Mouse (Mus musculus): ENCODE measurements around the gene Erbb3.
A peak's percentile ranks its signal among the peaks of the same experiment; 100 is the strongest.
"Not testable (repeated sequence)": the region's sequence is repeated elsewhere in the genome, so short reads cannot be mapped to it uniquely, and the experiment has no call there.

Gene Erbb3

DNA sequence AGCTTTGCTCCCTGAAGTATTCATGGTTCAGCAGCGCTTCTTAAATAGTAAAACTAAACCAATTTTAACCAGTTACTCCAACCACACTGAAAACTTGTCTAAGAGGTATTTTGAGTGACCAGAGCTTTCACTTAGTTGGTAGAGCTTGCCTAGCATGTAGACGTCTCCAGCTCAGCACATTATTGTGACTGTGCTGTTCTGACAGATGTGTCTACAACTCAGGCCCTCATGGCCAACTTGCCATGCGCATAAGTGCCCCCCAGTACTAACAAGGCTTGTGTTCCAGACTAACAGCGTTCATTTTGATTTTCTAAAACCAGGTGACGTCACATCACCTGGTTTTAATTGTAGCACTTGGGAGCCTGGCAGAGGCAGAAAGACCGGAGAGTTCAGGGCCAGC lies 32.5 kb downstream of the Erbb3 start:
- ATAC-seq (ENCODE audit: low TSS enrichment): no peak

DNA sequence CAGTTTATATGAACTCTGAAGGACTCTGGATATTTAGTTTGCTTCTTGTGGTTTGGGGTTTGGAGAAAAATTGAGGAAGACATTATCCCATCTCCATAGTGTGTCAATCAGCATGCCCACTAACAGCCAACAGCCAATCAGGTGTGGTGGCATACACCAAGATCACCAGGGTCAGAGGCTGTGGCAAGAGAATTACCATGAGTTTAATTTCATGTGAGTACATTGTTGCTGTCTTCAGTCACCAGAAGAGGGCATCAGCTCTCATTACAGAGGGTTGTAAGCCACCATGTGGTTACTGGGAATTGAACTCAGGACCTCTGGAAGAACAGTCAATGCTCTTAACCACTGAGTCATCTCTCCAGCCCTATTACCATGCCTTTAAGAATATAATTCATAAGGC lies 33.2 kb downstream of the Erbb3 start:
- no peak for ATAC-seq (ENCODE audit: low TSS enrichment)

DNA sequence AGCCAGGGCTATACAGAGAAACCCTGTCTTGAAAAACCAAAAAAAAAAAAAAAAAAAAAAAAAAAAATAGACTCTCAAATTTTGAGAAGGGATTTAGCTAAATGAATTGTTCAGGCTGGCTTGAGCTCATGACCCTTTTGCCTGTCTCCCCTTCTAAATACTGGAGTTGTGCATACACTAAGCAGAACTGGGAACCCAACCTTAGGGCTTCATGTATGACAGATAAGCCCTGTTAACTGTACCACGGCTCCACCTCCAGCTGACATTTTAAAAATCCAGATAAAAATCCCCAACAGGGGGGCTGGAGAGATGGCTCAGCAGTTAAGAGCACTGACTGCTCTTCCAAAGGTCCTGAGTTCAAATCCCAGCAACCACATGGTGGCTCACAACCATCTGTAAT lies 33.9 kb downstream of the Erbb3 start:
- not testable (repeated sequence) for ATAC-seq (ENCODE audit: low TSS enrichment)

DNA sequence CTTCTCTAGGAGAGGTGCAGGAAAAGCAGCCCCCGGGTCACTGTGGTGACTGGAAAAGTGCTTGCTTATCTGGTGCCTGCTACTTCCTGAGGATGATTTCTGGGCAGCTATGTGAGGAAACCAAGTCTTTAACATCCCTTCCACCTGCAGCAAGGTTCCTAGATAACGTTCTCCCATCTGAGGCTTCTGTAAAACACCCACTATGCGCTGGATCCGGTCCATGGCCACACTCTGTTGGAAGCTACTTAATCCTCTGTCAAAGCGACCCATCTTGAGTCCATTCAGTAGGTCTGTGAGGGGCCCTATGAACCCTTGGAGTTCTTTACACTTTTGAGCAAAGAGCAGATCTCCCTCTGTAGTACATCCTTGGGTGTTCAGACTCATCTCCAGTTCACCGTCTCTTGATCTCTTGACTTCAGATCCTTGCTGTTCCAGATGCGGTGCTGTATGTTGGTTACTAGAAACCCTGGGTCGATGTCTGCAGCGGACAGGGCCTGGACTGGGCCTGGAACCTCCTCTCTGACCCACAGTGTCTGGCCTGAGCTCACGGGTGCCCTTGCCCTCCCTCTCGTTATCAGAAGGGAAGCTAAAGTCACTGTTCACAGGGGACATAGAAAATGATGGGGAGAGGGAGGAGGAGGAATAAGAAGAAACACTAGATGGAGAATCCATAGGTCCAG lies 39.2 kb downstream of the Erbb3 start:
- ATAC-seq (ENCODE audit: low TSS enrichment): not testable (repeated sequence)

DNA sequence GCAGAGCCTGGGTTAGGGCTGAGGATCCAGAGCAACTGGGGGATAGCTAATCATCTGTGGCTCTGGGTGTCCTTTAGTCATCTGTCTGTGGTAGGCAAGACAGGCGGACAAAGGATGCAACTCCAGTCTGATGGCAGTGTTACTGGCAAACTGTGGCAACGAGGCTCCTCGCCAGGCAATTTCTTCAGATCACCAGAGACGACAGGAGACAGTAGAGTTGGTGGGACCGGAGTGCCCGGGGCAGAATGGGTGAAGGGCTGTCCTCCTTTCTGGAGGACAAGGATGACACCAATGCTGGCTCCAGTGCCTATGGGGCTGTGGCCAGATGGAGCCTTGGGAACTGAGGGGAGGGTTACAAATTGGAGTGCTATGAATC lies 39.8 kb downstream of the Erbb3 start:
- ATAC-seq (ENCODE audit: low TSS enrichment): not testable (repeated sequence)

DNA sequence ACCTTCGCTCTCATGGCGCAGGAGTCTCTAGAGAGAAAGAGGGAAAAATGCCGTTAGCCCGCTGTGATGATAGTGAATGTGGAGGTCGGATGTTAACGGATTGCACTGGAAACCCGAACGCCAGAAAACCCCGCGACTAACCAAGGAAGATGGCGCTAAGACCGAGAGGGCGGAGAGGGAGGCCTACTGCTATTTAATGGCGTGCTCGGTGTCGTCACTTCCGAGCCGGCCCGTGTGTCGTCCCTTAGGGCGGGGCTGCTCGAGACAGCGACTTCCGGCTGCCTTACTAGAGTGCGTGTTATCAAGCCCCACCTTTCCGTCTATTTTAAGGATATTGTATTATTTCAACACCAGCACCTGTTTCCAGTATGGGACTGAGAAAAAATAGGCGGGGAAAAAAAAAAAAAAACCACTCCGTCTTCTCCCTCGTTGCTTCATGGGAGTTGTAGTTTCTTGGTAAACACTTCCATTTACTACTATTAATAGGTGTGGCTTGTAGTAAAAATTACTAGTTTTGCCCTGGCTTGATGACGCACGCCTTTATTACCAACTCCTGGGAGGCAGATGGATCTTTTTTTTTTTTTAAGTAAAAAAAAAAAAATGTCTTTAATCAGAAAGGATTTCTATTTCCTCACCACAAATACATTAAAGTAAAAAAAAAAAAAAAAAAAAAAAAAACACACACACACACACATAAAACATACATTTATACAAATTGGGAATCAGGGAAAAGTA lies 40.3 kb downstream of the Erbb3 start, which contains the start of gene Rpl41:
Rpl41 (minus strand) TSS at position 359 of the 735 bp plus-strand sequence.
- peak; percentile 80 for ATAC-seq (ENCODE audit: low TSS enrichment)

DNA sequence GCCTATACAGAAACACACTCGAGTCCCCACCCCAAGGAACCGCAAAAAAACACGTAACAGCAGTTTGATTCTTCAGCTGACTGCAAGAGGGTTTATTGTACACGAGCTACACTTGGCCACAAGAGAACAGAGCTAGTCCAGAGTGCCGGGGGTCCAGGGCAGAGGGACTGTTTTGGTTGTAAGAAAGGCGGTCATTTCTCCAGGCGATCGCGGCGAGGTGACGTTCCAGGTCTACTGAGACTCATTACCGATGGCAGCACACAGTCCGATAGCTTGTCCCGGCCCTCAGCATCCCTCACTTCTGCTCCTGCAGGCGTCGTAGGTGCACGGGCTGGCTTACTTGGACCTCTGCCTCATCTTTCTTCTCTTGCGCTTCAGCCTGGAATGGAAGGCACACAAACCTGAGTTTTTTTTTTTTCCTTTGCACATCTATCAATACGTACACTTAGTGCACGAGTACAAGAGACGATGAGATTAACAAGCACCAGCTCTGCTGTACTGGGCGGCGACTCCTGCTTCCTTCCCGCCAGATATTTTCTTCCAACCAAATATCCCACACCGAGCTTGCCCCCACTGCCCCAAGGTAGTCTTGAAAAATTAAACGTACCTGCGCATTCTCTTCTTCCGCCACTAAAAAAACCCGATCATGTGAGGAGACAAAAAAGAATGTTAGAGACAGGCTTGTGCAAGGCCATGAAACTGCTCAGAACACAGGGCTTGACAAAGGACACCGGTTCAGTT lies 41.2 kb downstream of the Erbb3 start:
- ATAC-seq (ENCODE audit: low TSS enrichment): not testable (repeated sequence)

DNA sequence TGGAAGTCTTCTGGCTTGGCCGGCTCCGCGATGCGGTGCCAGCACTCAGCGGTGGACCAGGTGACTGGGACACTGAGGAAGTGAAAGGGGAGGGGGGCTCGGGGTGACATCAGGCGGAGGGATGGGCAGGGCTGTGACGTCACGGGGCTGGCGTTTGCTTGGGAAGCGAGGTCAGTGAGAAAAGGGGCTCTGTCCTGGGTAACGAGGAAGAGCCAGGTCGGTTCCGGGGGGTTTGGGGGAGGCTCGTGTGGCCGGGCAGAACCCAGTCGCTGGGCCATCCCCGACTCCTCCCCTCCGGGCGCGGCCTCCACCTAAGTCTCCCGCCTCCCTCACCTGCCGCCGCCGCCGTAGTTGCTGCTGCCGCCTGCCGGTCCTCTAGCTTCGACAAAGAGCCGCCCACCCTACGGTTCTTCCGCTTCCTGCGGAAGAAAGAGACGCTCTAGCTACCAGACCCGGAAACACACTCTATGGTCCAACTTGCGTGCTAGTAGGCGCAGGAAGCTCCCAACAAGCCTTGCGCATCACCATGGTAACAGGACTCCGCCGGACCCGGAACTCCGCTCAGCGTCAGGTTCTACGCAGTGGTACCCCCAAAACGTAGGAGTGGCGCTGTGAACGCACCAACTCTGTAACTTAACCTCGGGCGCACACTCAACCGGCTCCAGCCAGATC lies 42.0 kb downstream of the Erbb3 start, which contains the start of gene Zc3h10:
Zc3h10 (minus strand) TSS at position 414 of the 672 bp plus-strand sequence.
- ATAC-seq (ENCODE audit: low TSS enrichment): peak; percentile 84

DNA sequence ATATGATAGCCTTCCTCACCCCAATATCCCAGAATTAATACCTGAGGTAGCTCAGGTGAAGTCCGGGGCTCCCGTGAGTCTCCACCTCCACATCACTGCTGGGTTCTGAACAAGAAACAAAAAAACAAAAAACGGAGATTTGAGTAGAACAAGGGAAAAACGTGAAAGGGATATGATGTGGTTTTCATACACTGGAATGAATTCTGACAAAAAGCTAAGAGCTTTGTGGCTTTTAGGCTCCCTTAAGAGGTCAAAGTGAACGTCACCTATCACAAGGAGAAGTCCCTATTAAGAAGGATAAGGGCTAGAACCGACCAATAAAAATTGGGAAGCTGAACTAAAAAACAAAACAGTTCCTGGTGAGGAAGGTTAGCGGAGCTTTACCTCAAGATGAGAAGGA lies 42.7 kb downstream of the Erbb3 start:
- ATAC-seq (ENCODE audit: low TSS enrichment): no peak

DNA sequence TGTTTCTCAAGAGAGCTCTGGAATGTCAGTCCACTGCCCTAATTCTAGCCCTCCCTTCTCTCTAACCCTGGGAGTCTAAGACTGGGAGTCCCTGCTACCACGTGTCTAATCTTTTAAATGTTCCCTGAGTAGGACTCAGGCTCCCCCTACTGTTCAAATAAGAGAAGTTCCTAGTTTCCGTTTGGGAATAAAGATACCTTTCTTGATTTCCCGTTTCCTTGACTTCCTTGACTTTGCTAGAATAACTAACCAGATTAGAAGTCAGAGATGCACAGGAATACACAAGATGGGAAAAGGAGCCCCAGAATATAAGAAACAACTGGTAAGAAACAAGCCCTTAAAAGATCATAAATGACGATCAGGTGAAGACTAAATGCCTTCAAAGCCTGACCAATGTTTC lies 43.1 kb downstream of the Erbb3 start:
- ATAC-seq (ENCODE audit: low TSS enrichment): no peak

DNA sequence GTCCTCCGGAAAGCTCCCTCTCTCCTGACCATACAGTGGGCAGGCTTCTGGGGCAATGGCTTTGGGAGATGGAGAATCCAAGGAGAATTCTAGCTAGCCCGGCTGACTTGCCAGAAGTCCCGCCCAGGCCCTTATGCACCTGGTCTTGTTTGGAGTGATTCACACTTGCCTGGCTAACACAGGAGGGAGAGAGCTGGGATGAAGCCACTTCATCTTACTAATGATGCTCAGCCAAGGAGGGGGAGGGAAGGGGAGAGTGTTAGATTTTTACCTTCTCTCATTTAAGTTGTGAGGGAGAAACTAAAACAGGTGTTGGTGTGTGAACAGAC lies 43.9 kb downstream of the Erbb3 start:
- no peak for ATAC-seq (ENCODE audit: low TSS enrichment)

DNA sequence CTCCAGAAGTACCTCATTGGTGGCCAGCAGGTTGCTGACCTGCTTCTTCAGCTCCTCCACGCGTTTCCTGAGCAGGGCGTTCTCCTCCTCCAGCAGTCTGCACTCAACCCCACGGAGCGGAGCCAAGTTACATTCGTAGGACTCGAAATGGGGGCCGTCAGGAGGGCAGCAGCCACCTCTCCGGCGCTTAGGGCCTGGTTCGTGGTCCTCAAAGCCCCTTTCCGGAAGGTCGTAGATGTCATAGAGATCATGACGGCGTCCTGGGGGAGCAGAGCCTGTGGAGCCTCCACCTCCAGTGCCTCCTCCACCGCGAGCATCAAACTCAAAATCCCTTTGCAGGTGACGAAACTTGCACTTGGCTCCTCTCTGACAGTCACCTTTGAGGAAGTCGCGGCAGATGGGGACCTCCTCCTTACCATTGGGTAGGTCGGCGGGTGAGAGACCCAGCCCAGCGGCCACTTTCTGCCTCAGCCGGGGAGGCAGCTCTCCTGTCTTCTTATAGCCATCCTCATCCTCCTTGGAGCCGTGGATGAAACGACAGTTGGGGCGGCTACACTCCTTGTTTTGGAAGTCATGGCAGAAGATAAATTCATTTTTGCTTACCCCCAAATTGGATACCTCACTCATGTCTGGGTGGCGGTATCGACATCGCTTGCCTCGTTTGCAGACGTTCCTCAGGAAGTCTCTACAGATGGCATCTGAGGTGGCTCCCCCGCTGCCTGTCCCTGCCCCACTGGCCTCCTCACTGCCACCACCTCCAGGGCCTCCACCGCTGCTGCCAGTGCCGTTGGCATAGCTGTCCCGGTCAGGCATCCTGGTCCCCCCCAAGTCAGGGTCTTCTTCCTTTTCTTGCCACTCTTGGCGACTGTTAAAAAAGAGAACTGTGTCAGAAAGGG lies 44.5 kb downstream of the Erbb3 start:
- ATAC-seq (ENCODE audit: low TSS enrichment): no peak

DNA sequence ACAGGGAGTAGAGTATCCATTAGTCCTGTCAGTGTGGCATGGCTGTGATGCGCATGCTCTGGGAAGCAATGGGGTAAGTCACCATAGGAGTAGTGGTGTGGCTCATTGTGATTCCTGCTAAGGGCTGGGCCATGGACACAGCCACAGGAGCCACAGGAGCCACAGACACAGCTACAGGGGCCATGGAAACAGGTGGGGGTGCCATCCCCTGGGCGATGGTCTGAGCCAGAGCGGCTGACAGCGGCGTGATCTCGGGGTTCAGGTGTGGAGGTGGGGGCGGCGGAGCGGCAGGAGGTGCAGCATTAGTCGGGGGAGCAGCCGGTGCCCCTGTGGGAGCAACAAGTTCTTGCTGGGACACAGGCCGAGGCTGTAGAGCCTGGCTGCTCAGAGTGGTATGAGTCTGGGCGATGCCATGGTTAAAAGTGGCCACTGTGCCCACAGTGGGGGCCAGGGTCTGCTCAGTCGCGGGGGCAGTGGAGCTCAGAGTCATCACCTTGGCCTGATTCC lies 45.2 kb downstream of the Erbb3 start:
- ATAC-seq (ENCODE audit: low TSS enrichment): no peak

DNA sequence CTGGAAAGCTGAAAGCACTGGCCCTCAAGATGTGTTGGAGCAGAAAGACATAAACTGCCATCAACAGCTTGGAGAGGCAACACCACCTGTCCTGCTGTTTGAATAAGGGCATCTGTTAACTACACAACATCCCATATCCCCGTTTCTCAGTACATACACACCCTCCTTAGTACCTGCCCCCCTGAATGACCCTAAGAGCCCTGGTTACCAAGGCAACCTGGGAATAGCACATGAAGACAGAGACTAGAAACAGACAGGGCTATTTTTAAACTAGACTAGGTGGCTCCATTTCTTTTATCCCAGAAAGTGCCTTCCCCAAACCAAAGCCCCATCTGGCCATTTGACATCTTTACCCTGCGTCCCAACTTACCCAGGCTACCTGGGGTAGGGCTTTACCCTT lies 46.4 kb downstream of the Erbb3 start:
- ATAC-seq (ENCODE audit: low TSS enrichment): no peak

DNA sequence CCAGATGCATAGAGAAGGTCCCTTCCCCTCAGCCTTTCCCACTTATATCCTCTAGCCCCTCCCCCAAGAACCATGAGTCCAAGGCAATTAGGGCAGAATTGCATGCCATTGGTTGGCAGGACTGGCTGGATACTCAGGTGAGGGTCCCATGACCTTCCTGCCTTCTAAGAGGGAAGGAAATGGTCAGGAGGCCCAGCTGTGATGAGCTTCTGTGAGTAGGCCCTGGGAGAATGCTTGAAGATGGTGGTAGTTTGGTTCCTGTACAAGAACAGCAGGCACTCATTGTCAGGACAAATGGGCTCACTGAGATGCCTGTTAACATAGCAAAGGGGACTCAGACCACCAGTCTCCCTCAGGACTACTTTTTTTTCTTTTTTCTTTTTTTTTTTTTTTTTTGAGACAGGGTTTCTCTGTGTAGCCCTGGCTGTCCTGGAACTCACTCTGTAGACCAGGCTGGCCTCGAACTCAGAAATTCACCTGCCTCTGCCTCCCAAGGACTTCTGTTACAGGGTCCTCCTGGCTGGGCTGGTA lies 51.0 kb downstream of the Erbb3 start:
- no peak for ATAC-seq (ENCODE audit: low TSS enrichment)

DNA sequence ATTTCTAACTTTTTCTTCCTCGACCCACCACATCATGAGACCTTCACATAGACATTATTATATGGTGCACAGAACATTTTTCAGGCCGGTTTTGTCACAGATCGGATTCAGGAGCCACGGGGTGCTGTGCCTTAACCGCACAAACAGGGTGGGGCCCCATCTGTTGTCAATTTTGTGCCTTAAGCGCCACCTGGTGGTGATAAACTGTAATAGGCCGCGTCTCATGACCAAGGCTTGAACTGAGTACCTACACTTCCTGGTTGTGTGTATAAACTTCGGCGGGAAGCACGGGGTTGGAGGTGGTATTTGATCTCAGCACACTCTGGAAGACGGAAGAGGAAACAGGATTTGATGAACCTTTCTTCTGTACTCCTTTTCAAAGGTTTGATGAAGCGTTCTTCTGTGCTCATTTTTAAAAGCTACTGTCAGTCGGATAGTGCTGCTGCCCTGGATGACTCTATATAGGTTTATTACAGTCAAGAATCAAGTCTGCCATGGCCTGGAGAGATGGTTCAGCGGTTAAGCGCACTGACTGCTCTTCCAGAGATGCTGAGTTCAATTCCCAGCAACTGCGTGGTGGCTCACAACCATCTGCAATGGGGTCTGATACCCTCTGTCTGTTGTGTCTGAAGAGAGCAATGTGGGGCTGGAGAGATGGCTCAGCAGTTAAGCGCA lies 53.0 kb downstream of the Erbb3 start:
- ATAC-seq (ENCODE audit: low TSS enrichment): peak; percentile 97

DNA sequence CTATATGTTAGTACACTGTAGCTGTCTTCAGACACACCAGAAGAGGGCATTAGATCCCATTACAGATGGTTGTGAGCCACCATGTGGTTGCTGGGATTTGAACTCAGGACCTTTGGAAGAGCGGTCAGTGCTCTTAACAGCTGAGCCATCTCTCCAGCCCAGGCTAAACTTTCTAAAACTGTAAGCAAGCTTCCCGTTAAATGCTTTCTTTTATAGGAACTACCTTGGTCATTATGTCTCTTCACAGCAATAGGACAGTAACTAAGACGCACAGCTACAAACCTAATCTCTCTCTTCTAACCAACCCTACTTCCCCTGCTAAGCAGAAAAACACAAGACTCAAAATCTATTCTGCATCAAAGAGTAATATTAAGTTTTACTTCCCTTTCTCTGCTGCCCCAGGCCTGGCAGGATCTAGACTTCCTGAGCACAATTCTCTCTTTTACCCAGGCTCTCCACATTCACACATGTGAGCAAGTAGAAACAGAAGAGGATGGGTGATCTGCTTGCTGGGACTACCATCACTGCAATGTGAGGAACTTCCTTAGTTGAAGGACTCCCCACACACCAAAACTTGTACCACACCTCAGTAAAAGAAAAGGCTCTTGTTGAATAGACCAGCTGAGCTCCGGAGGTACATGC lies 53.7 kb downstream of the Erbb3 start:
- ATAC-seq (ENCODE audit: low TSS enrichment): peak; percentile 62

DNA sequence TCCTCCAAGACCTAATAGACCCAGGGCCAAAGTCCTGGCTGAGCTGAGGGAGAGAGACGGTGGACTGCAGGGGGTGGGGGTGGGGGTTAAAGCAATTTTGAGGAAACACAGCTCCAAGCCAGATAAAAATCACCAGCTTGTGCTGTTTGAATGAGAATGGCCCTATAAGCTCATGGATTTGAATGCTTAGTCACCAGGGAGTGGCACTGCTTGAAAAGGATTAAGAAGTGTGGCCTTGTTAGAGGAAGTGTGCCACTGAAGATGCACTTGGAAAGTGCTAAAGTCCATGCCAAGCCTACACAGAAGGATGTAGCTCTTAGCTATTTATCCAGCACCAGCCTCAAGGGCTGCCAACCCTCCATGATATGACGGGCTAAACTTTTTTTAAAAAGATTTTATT lies 54.2 kb downstream of the Erbb3 start:
- ATAC-seq (ENCODE audit: low TSS enrichment): no peak
